Mouse (Mus musculus) heart, postnatal 36 days (tissue): ENCODE results near the gene Mtmr3. TPM values are rescaled to one million over a fixed set of nuclear protein-coding genes. Genes with fewer than 3 reads are reported as not detected.

ENCODE experiments used
- DNase-seq, 2 experiments: peaks; one replicate each; pipeline ENCODE4 v3.0.0; 2021 to 2022
- intact Hi-C: fragments of 180-260 bp; cut with DNase I; formaldehyde crosslinking; loops from one replicate; pipeline ENCODE4 v1.15.1; 2025
- total RNA-seq, 2 experiments: library from RNA; stranded (reverse); gene quantifications; 2 replicates each; pipeline ENCODE4 v1.2.3; 2021

Mtmr3 gene
- total RNA-seq, 2 experiments from 2014 or later: 50.4 to 54.4 TPM

DNA sequence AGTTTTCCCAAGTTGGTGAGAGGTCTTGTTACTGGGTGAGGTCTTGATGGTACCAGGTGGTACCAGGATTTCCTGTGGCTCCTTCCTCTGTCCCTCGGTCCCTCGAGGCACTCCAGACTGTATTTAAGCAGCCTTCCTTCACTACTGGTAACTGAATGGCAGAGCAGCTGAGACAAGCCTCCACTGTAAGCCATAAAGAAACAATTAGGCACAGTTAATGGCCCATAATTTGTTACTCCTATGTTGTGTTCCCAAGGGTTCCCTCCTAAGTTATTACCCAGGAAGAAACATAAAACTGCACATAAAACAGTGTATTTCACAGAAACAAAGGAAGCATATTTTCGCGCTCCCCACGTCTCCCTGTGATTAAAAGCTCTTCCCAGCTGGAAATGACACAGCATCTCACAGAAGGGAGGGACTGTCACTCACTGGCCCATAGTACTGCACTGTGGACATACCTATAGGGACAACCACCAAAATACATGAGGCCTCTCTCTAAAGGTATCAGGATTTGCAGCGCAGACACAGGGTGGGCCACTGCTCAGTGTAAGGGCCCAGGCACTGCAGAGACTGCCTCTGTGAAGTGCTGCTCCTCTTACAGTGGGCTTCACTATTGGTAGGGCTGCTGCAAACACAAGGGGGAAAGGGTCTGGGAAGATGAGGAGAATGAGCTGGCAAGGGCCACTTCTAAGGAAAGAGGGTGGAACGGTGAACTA lies 122.0 kb downstream of the Mtmr3 start:
- no peak for DNase-seq
- intact Hi-C loops: no loop called here

DNA sequence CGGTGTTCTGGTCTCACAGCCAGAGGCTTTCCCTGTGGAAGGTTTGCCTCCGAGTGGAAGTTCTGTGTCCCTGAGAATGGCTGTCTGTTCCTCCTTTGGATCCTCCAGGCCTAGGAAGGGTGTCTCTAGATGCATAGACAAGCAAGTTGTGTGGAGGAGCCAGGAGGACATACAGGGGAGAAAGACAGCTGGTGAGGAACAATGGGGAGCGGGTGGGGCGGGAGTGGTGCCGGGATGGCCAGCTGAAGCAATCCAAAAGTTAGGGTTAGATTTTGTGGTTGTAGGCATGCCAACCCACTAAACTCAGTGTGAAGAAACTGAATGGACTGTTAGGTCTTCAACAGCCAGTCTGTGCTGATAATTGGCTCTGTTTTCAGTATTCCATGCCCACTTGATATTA lies 122.9 kb downstream of the Mtmr3 start:
- DNase-seq: no peak
- intact Hi-C loops: no loop called here

DNA sequence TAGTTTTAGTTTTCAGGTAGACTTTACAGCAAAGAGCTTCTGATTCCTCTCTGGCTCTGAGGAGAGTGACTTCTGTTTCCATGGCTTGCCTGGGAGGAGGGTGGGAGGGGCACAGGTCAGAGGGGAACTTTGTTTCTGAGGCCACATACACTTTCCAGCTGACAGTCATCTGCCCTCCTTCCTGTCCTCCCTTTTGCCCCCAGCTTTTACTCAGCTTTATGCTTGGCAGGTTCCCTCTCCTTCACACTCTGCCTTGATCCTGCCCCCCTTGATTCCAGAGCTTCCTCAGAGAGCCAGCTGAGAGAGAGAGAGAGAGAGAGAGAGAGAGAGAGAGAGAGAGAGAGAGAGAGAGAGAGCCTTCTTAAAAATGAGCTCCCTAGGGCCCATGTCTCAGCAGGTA lies 123.4 kb downstream of the Mtmr3 start:
- intact Hi-C loops: no loop called here

DNA sequence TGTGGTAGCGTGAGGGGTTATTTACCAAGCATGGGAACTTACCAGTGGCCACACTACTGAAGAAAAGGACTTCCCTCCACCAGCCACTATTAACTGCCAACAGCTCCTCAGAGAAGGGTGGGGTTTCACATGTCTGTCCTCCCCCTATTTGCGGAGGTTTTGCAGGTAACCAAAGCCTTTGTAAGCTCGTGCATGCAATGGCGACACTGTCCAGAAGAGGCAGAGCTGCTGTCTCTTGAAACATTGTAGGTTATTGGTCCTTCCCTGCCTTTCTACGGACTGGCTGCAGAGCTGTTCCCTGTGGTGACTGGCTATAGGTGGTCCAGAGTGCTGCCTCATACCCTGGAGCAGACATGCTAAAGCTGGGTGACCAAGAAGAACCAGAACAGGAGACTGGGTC lies 125.6 kb downstream of the Mtmr3 start:
- intact Hi-C loops: no loop called here
- no peak for DNase-seq

More for the DNA sequence above, 123.4 kb downstream of the Mtmr3 start:
- no peak for DNase-seq

DNA sequence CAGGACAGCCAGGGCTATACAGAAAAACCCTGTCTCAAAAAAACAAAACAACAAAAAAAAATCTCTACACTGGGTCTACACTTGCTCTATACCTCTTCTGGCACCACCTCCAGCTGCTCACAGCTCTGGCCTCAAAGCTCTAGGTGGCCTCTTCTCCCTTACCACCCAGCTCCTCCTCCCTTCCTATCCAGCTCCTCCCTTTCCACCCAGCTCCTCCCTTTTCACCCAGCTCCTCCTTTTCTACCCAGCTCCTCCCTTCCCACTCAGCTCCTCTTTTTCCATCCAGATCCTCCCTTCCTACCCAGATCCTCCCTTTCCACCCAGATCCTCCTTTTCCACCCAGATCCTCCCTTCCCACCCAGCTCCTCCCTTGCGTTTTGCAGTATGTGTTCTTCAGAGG lies 127.2 kb downstream of the Mtmr3 start:
- intact Hi-C loops: no loop called here
- no peak for DNase-seq

DNA sequence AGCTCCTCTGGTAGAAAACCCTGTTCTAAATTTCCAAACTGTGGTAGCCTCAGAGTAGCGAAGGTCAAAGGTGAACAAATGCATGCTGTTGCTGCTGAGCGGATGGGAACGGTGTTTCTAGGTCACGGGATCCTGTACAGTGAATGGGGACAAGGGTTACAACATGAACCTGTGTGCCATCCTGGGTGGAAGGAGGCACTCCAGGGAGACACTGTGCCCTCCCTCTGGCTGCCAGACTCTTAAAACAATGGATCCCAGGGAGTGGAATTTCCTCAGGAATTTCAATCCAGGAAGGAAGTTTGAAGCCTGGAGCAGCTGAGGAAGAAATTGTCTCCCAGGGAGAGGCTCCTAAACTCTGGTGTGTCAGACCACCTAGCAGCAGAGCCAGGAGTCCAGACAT lies 128.5 kb downstream of the Mtmr3 start:
- intact Hi-C loops: no loop called here
- no peak for DNase-seq

DNA sequence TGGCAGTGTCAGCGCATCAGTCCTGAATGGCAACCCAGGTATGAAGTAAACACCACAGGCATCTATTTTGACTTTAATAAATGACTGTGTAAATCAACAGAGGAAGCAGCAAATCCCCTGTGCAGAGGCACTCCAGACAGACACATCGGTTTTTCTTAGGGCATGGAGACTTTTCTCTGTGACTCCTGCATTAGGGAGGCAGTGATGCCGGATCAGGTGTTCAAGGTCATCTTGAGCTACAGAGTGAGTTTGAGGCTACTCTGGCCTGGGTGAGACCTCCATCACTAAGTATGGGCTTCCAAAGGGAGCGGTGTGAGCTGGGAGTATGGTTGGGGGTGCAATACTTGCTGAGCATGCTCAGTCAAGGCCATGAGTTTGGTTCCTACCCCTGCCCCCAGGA lies 130.0 kb downstream of the Mtmr3 start:
- no peak for DNase-seq
- intact Hi-C loops: no loop called here

DNA sequence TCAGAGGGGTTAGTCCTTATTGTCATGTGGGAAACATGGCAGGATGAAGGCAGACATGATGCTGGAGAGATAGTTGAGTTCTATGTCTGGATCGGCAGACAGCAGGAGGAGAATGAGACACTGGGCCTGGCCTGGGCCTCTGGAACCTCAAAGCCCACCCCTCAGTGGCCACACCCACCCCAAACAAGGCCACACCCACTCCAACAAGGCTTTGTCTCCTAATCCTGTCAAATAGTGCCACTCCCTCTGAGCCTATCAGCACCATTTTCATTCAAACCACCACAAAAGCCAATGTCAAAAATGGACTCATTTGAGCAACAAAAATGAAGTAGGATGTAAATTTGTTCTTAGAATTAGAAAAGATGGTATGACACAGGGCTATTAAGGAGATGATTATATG lies 130.5 kb downstream of the Mtmr3 start:
- DNase-seq: no peak

DNA sequence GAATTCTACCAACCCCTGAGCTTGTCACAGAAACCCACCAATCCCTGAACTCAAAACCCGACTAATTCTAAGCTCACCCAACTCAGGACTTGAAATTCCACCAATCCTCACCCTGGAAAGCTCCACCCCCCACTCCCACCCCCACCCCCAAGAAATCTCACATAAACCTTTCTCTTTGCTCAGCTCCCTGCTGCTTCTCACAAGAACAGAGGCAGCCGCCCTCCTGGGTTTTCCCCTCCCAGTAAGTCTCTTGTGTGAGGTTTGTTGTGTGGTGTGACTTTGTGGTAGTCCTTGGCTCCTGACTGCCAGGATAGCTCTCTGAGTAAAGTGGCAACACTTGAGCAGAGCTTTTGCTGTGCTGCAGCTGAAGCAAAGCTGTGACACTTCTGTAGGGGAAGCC lies 131.8 kb downstream of the Mtmr3 start:
- no peak for DNase-seq
- intact Hi-C loops: no loop called here

More for the DNA sequence above, 130.5 kb downstream of the Mtmr3 start:
- intact Hi-C loops: no loop called here

DNA sequence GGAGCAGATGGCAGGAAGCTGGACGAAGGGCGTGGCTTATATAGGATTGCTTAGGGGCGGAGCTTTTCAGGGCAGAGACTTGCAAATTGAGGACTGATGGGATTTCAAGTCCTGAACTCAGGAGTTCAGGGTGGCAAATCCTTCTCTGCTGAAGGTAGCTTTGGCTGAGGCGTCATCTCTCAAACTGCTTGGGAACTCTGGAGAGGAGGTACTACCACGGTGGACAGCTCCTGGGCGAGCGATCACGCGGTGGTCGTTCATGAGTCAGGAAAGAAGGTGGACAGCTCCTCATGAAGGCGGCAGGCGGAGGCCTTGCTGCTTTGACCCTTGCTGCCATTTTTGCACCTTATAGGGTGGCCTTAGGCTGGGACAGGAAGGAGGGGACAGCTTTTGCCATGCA lies 133.5 kb downstream of the Mtmr3 start:
- intact Hi-C loops: no loop called here
- no peak for DNase-seq

DNA sequence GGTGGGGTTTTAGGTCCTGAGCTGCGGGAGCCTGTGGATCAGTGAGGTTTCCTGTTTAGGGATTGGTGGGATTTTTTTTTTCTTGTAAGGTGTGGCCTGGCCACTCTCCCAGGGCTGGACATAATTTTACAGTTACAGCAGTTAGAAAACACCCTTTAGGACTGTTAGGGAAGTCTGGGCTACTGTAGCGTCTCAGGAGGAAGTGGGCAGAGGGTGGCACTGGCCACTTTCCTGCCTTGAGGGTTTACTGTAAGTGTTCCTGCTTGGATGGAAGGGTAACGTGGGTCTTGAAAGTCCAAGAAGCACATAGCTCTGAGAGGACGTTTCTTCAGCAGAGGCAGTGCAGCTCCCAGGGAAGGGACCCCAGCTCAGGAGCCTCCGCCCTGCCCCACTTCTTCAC lies 134.0 kb downstream of the Mtmr3 start:
- no peak for DNase-seq
- intact Hi-C loops: no loop called here

DNA sequence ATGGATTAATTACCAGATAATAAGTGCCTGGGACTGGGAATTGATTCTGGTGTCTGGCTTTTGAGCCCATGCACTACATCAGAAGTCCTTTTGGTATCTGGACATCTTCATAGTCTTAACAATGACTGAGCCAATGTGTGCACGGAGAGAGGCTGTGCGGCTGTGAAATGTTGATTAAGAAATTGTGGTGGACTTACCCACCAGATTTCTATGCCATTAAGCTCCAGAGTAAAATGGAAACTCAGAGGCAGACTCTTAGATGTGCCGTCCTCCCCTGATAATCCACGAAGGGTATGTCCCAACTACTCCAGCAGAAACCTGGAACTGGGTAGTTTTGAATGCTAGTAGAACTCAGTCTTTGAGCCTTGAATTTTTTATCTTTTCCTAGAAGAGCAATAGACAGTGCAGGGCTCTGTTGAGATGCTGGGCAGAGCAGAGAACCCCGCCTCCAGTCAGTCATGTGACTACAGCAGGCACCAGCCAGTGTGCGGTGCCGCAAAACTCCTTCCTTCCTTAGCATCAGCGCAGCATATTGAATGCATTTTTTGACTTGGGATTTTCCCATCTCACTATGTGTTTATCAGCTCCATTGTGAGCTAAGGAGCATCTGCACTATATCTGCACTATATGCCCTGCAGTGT lies 139.6 kb downstream of the Mtmr3 start:
- intact Hi-C loops: no loop called here
- DNase-seq: no peak

DNA sequence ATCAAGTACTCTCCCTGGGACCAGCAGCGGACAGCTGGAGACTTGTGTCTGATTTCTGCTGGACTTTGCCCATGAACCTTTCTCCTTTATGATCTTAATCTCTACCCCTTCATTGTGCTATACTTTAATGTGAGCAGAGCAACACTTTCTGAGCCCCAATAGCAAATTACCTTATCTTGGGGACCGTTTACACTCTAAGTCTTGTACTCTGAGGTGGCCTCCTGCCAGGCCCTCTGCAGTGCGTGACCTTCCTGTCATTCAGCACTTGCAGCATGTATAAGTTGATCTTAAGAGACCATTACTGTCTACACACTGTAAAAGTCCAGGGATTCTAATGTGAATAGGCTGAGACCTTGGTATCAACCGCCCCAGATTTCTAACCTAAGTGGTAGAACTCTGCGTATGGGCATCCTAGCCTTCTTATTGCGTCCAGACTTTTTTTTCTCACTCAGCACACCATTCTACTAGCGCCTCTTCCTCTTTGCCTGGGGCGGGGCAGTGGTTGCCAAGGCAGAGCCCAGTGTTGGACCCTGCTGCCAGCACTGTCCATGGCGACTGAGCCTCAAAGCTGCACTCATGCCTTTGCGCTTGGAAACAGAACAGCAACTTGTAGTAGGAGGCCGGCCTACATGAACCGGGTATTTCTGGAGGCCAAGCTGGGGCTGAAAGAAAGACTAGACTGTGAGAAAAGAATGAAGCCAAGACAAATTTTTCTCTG lies 142.0 kb downstream of the Mtmr3 start:
- DNase-seq: no peak
- intact Hi-C loops: no loop called here

DNA sequence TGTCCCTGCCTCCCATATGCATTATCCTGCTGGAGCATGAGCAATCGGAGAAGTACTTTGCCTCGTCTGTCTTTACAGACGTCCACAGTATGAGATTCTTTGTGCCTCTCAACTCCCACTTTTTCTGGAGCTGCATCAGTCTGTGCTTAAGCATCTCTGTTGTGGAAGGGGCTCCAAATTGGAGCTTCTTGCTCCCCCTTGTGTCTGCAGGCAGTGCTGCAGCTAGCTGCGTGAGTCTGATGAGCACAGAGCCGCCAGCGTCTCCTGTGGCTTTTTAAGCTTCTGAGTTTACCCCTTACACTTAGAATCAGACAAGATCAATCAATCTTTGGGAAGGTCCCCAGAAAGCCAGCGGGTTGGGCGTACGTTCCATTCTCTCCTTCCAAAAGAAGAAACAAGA lies 143.5 kb downstream of the Mtmr3 start:
- intact Hi-C loops: no loop called here
- peak; percentile 33 to 50 for DNase-seq

DNA sequence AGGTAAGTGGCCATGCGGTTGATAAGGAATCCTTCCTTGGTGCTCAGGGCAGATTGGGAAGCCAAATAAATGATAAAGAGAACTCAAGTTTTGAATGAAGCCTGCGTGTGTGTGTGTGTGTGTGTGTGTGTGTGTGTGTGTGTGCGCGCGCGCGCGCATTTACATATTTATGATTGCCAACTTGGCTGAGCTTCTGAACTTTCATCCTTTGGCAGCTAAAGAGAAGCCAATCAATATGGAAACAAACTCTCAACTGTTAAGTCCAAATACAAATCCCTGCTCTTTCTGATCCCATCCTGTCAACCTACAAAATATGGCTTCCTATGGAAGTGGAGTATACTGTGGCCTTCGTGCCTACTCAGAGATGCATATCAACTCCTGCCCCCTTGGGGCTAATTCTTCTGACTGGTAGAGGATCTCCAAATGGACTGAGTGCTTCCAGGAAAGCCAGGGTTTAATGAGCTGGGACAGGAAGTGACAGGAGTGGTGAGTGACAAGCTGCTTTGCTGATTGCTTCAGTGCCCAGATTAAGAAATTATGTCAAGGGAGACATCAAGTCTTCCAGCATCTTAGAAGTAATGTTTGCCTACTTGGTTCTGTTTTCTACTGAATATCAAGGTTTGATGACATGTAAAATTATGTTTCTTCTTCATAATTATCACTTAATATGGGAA lies 148.3 kb downstream of the Mtmr3 start:
- no peak for DNase-seq
- intact Hi-C loops: no loop called here

DNA sequence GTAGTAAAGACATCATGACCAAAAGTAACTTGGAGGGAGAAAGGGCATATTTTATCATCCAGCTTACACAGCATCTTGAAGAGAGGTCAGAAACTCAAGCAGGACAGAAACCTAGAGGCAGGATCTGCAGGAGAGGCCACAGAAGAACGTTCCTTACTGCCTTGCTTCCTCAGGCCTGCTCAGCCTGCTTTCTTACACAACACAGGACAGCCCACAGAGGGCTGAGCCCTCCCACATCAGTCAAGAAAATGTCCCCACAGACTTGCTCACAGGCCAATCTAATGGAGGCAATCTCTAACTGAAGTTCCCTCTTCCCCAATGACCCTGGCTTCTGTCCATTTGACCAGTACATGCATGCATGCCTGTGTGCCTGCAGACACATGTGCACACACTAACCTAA lies 152.4 kb downstream of the Mtmr3 start:
- intact Hi-C loops: no loop called here
- no peak for DNase-seq

DNA sequence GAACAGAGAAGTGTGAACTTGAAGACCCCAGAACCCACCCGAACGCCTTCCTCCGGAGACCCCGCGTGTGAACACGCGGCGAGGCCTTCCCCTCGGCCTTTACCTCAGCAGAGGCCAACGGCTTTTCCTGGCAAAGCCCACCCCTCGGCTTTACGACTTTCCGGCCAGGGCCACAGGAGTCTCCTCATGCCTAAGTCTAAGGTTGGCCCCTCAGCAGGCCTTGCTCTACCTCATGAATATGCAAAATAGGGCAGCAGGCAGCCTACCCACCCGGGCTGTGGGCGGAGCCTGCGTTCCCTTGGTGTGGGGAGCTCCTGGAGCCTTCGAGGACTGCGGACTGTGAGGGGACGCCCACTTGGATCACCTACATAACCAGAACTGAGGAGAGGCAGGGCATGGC lies 153.7 kb downstream of the Mtmr3 start, which contains the start of gene Hormad2:
TSS of gene Hormad2 (minus strand) at position 128 of the 400 bp plus-strand sequence.
- intact Hi-C loops: no loop called here
- no peak for DNase-seq

DNA sequence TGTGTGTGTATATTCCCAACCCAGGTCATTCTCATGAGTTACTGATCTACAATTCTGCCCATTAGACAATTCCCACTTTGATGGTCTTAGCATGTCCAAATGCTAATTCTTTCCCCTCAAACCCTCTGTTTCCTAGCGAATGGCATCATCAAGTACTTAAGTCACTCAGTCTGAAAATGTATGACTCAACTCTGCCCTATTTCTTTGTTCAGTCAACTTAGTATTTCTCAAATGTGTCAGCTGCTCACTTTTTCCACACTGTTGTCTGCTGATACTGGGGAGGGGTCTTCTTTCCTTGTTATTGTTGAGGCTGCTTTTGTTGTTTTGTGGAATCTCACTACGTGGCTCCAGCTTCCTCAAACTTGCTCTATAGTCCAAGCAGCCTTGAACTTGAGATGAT lies 156.5 kb downstream of the Mtmr3 start:
- no peak for DNase-seq
- intact Hi-C loops: loop anchor here (5.0 kb wide), 3 partner anchors 249 to 429 kb away; no protein-coding TSS in a partner anchor

DNA sequence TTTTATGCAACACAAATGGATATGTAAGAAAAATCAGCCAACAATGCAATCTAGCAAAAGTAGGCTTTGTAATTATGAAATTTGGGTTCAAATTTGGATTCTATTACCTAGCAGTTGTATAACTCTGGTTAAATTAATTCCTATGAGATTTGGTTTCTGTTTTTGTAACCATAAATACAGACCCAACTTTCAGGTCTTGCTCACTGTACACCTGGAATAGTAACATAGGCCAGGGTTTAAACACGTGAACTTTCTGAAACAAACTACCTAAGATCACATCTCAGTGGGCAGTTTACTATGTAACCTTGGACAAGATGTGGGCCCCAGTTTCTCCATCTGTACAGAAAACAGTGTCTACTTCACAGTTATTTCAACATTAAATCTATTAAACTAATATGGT lies 157.3 kb downstream of the Mtmr3 start:
- intact Hi-C loops: loop anchor here (5.0 kb wide), 3 partner anchors 250 to 430 kb away; no protein-coding TSS in a partner anchor
- no peak for DNase-seq

DNA sequence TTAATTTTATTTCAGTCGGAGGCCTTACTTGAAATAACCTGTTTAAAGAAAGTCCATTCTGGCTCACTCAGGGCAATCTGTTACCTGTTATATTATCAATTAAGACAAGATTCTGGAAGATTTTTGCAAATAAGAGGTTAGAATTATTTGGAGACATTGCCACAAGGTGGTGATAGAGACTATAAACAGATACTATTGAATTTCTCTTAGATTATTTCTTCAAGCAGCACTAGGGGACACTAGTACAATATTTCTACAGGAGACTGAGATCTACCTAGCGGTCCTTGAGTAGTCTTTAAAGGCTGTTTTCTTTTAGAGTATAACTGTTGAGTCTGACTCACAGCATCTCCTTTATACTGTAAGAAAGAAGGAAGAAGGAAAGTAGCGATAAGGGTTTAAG lies 158.0 kb downstream of the Mtmr3 start:
- no peak for DNase-seq
- intact Hi-C loops: loop anchor here (5.0 kb wide), 3 partner anchors 251 to 431 kb away; no protein-coding TSS in a partner anchor

DNA sequence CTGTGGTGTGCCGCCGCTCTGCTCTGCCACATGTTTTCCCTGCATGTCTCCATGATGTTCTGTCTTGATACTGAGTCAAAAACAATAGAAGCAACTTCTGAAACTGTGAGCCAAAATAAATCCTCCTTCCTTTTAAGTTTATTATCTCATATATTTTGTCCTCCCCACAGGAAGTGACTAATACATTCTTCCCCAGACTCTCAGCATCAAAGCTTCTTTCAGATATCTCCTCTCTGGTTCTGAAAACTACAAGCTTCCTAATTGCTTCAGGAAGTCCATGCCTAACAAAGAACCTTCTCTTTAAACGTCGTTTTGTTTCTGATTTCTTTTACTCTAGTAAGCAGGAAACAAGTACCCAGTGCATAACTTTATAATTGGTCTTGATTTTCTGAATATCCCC lies 160.2 kb downstream of the Mtmr3 start:
- intact Hi-C loops: no loop called here
- no peak for DNase-seq
